Mouse (Mus musculus): ENCODE results near the gene Mcidas.
A peak's percentile ranks its signal among the peaks of the same experiment; 100 is the strongest.

GRCm38 (mm10) chr13:112994191-112994590 is 546 bp downstream of the Mcidas start:
- TF ChIP-seq POLR2A (IDR thresholded peaks at IDR 0.05; ENCODE audit: low read depth, low read length) (no peak), CTCF (IDR thresholded peaks at IDR 0.05; ENCODE audit: borderline replicate concordance, insufficient read depth, low read length) (peak; percentile 84)
